7 mouse cellular contexts compared by ENCODE assay signal in genomic region chr17:42316612-42316982, GRCm38 (mm10). TPM values are rescaled to one million over a fixed set of nuclear protein-coding genes. Genes with fewer than 3 reads are reported as not detected.
DNase-seq lines count a peak whose midpoint lies in the region; ATAC-seq and TF ChIP-seq lines count a peak whose summit lies in the region.

No protein-coding gene starts in this region.

- peak; percentile 82 for ATAC-seq in forebrain, postnatal 0 days

- no peaks in the 10 kb centered on the region for H3K4me1 ChIP-seq in forebrain, postnatal 0 days (ENCODE audit: insufficient read depth)
- H3K4me1 ChIP-seq in olfactory bulb, adult 2 months (ENCODE audit: control insufficient read depth, insufficient read depth, low read length), result peaks cover 7% of the 10 kb centered on the region; the same call in 1 of the 2 replicates

- TF ChIP-seq POLR2A in olfactory bulb, adult 2 months (IDR thresholded peaks at IDR 0.05; ENCODE audit: insufficient read depth, low read depth, low read length), result no peak

- H3K27me3 ChIP-seq in forebrain, postnatal 0 days (ENCODE audit: insufficient read depth, low read length), result no peaks in the 10 kb centered on the region

- 0 out of 2 replicates have a peak overlapping the region, but pooled peaks have one; percentile 9 for H3K27ac ChIP-seq in forebrain, postnatal 0 days (ENCODE audit: low read depth, low read length)
- peak overlapping the region; percentile 24; the same call in 1 of the 2 replicates for H3K27ac ChIP-seq in olfactory bulb, adult 2 months (ENCODE audit: insufficient read depth, low read depth, low read length)

- TF ChIP-seq CTCF in forebrain, postnatal 0 days (IDR thresholded peaks at IDR 0.05; ENCODE audit: low read depth), result no peak
- no peak for TF ChIP-seq CTCF in olfactory bulb, adult 2 months (IDR thresholded peaks at IDR 0.05; ENCODE audit: insufficient read depth, low read depth, low read length)

- DNase-seq in layer of hippocampus, adult 18-20 months (ENCODE audit: low spot score in 2 of 2), result peak; percentile 14 to 41
- DNase-seq in layer of hippocampus, adult 9-10 months (ENCODE audit: low spot score), result no peak
- DNase-seq in cerebellum, adult 9-10 months, result peak; percentile 66
- DNase-seq in forebrain, postnatal 0 days, result peak; percentile 46
- peak; percentile 47 to 64 for DNase-seq in left cerebral cortex, postnatal 36 days (ENCODE audit: low spot score in 2 of 2)
- DNase-seq in natural killer cell, adult 2 months (ENCODE audit: low spot score in 2 of 2), result no peak

- WGBS in forebrain, postnatal 0 days, result 2% methylated on average over 22 of the region's 22 CpGs
- WGBS in olfactory bulb, adult 2 months, result under 1% methylated on average over 22 of the region's 22 CpGs

- intact Hi-C loops in left cerebral cortex, postnatal 36 days (cut with DNase I), result loop anchor here (5.0 kb wide), 2 partner anchors 191 to 286 kb away; no protein-coding TSS in a partner anchor

- H3K9me3 ChIP-seq in forebrain, postnatal 0 days (ENCODE audit: low read length), result no peaks in the 10 kb centered on the region

- H3K9ac ChIP-seq in forebrain, postnatal 0 days, result peak overlapping the region; percentile 59

- peak overlapping the region; percentile 80 for H3K4me2 ChIP-seq in forebrain, postnatal 0 days (ENCODE audit: low read depth)

- H3K4me3 ChIP-seq in forebrain, postnatal 0 days (ENCODE audit: low read depth, low read length), result peak overlapping the region; percentile 61
- peak overlapping the region; percentile 60 for H3K4me3 ChIP-seq in olfactory bulb, adult 2 months (ENCODE audit: insufficient read depth, low read depth, low read length)

- H3K36me3 ChIP-seq in forebrain, postnatal 0 days (ENCODE audit: insufficient read depth), result no peaks in the 10 kb centered on the region

RNA-seq across cellular contexts. Expression of gene Ptchd4, which starts 0.8 kb away (rescaled TPM):
- 10 to 100 TPM in 1 of 2 experiments, 1 to 10 TPM in 1; 8.6 to 11.9 TPM for total RNA-seq in layer of hippocampus, adult 18-20 months (2021)
- 4.5 and 6.3 TPM in 2 replicates for total RNA-seq in forebrain, postnatal 0 days (2014; rRNA removed)
- 2.6 and 6.1 TPM in 2 replicates for polyA plus RNA-seq in forebrain, postnatal 0 days (2015; fragmentation: Nextera tagmentation; extraction: Ambion mirVana)
- total RNA-seq in left cerebral cortex, postnatal 36 days (2021), result 10 to 100 TPM in 1 of 2 experiments, 1 to 10 TPM in 1; 9.5 to 11.3 TPM
- not detected in 2 replicates for polyA plus RNA-seq in olfactory bulb, adult 2 months (2012; ENCODE audit: insufficient read depth, insufficient read length, low replicate concordance, missing spikeins)

Comparison
In these comparisons a context has a peak if more than half of its experiments do, and no peak if none do; other contexts are left out.
1. DNase-seq: peak in layer of hippocampus, adult 18-20 months (2 of 2), cerebellum, adult 9-10 months (single experiment), forebrain, postnatal 0 days (single experiment) and left cerebral cortex, postnatal 36 days (2 of 2); none in layer of hippocampus, adult 9-10 months (single experiment) and natural killer cell, adult 2 months (0 of 2).